In genomic region chr4:141853437-141853836, GRCm38 (mm10) we compare ENCODE assay signal across 9 mouse cellular contexts. TPM values are rescaled to one million over a fixed set of nuclear protein-coding genes. Genes with fewer than 3 reads are reported as not detected.
DNase-seq lines count a peak whose midpoint lies in the region; ATAC-seq and TF ChIP-seq lines count a peak whose summit lies in the region.
"Had no signal": no experiment of that assay in that cellular context is flagged by ENCODE, and none has a peak within 500 bp of the region (broad histone marks: within the 10 kb centered on the region; RNA-seq: fewer than 3 reads in every experiment).

No protein-coding gene starts in this region.

- H3K36me3 ChIP-seq in kidney, embryonic 14.5 days (ENCODE audit: control insufficient read depth, insufficient read depth, low read length), result no peaks in the 10 kb centered on the region; the same call in 1 of the 2 replicates

- DNase-seq in cerebellum, adult 18-20 months, result peak; percentile 61 to 74
- DNase-seq in cerebellum, adult 8-10 months, result no peak
- DNase-seq in kidney, postnatal 14 days, result peak; percentile 48
- DNase-seq in CD4-positive helper T cell, adult 2 months (ENCODE audit: low read depth, low spot score), result peak; percentile 65
- peak; percentile 65 to 70 for DNase-seq in cerebellum, postnatal 36 days
- DNase-seq in lung, adult 2 months, result peak; percentile 52
- DNase-seq in thymus, postnatal 14 days, result peak; percentile 51
- DNase-seq: liver, embryonic 13.5 days had no signal

- H3K27ac ChIP-seq in kidney, embryonic 14.5 days (ENCODE audit: low read depth, low read length), result no peak overlapping the region
- H3K27ac ChIP-seq: liver, embryonic 13.5 days had no signal

- ATAC-seq in kidney, embryonic 14.5 days (ENCODE audit: low FRiP score, low TSS enrichment), result no peak

- H3K4me1 ChIP-seq in kidney, embryonic 14.5 days (ENCODE audit: control insufficient read depth, insufficient read depth, low read length), result no peaks in the 10 kb centered on the region
- no peaks in the 10 kb centered on the region for H3K4me1 ChIP-seq in lung, adult 2 months (ENCODE audit: control insufficient read depth, insufficient read depth, low read length)

- H3K4me2 ChIP-seq in kidney, embryonic 14.5 days (replicated peaks; ENCODE audit: low read depth, low read length), result no peak overlapping the region
- H3K4me2 ChIP-seq: liver, embryonic 13.5 days had no signal

- 76% methylated on average over 9 of the region's 9 CpGs for WGBS in kidney, embryonic 14.5 days
- 61% methylated on average over 9 of the region's 9 CpGs for WGBS in lung, adult 2 months

- TF ChIP-seq POLR2A in lung, adult 2 months (IDR thresholded peaks at IDR 0.05; ENCODE audit: borderline replicate concordance, extremely low read depth, low read depth, low read length), result no peak

- peak; percentile 64 for TF ChIP-seq CTCF in lung, adult 2 months (IDR thresholded peaks at IDR 0.05; ENCODE audit: insufficient read depth, low read length)

- no peaks in the 10 kb centered on the region for H3K27me3 ChIP-seq in kidney, embryonic 14.5 days (ENCODE audit: control insufficient read depth, insufficient read depth, low read length)
- H3K27me3 ChIP-seq: liver, embryonic 13.5 days had no signal

- no peak overlapping the region for H3K4me3 ChIP-seq in kidney, embryonic 14.5 days (ENCODE audit: low read length)
- no peak overlapping the region for H3K4me3 ChIP-seq in lung, adult 2 months (replicated peaks; ENCODE audit: extremely low read depth, low read depth, low read length)
- H3K4me3 ChIP-seq: liver, embryonic 13.5 days had no signal

- H3K9me3 ChIP-seq in kidney, embryonic 14.5 days (ENCODE audit: control insufficient read depth, low read length), result no peaks in the 10 kb centered on the region
- H3K9me3 ChIP-seq: liver, embryonic 13.5 days had no signal

- no peak overlapping the region for H3K9ac ChIP-seq in kidney, embryonic 14.5 days (ENCODE audit: low read depth, low read length)
- H3K9ac ChIP-seq: liver, embryonic 13.5 days had no signal

RNA-seq across cellular contexts. Expression of gene Ctrc, which starts 7.3 kb away (rescaled TPM):
- not detected in 2 replicates for polyA plus RNA-seq in kidney, embryonic 14.5 days (2014; fragmentation: Nextera tagmentation; extraction: Ambion mirVana)
- polyA plus RNA-seq in lung, adult 2 months (2012; rRNA removed), result 4.7 TPM in 1 of 2 replicates, not detected in the other
- polyA plus RNA-seq: liver, embryonic 13.5 days had no signal

RNA-seq across cellular contexts. Expression of gene Efhd2, which starts 21.3 kb away (rescaled TPM):
- 29.5 and 30.3 TPM in 2 replicates for polyA plus RNA-seq in kidney, embryonic 14.5 days (2014; fragmentation: Nextera tagmentation; extraction: Ambion mirVana)
- 95.0 and 116 TPM in 2 replicates for polyA plus RNA-seq in lung, adult 2 months (2012; rRNA removed)

RNA-seq across cellular contexts. Expression of gene Cela2a, which starts 27.5 kb away (rescaled TPM):
- polyA plus RNA-seq in kidney, embryonic 14.5 days (2014; fragmentation: Nextera tagmentation; extraction: Ambion mirVana), result not detected in 2 replicates
- 1.5 and 37.8 TPM in 2 replicates for polyA plus RNA-seq in lung, adult 2 months (2012; rRNA removed)
